Mouse (Mus musculus) lung, postnatal 0 days (tissue): Measurements from ENCODE around the gene Med29.

Experiments used
- CTCF ChIP-seq: IDR thresholded peaks from 2 replicates; pipeline ENCODE4 v1.5.1; 2016; ENCODE audit warnings: antibody characterized with exemption, mild to moderate bottlenecking
- EP300 ChIP-seq: IDR thresholded peaks from 2 replicates; pipeline ENCODE4 v1.6.1; 2016; ENCODE audit warnings: antibody characterized with exemption, mild to moderate bottlenecking, control low read depth

GRCm38 (mm10) chr7:28386007-28386406, 6.5 kb downstream of the Med29 start:
- TF ChIP-seq CTCF (no peak), EP300 (peak; percentile 82)
